Mouse (Mus musculus) ES-CJ7 (cell line): ENCODE results near the gene Uvssa.
"Not testable (repeated sequence)": the region's sequence is repeated elsewhere in the genome, so short reads cannot be mapped to it uniquely, and the experiment has no call there.

Experiments
- DNase-seq: peaks from one replicate; pipeline ENCODE4 v3.0.0; 2011; ENCODE audit warnings: low read depth, low spot score

The Uvssa gene

DNA sequence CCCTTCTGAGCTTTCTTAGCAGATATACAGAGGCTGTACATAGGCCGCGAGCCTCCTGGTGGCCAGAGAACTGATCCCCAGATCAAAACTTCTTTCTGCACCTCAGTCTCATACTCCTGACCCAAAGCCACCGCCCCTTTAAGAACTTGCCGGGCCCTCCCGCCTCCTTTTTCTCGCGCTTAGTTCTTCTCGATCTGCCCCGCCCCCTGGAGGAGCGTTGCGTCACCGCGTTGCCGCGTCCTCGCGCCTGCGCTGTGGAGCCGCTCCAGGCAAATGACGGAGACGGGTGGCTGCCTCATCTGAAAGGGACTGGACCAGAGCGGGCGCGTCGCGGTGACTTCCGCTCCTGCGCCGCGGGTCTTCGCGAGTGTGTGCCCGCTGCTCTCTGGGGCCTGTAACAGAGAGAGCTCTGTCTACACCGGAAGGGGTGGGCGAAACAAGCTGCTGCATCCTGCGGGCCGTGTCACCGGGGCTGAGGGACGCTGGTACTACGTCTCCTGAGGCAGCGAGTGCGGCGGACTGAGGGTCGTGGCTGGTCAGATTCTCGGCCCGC lies at the start of gene Uvssa:
Uvssa (plus strand) TSS at position 248 of the 553 bp plus-strand sequence.
- peak; percentile 99 for DNase-seq

- no peak for DNase-seq
These were observed 43.7 kb upstream of the Uvssa start for GRCm38 (mm10) chr5:33334381-33335272.

- peak; percentile 97 for DNase-seq
These were observed 42.9 kb upstream of the Uvssa start, which contains the start of gene Maea for GRCm38 (mm10) chr5:33335273-33335976. TSS of gene Maea (plus strand) at chr5:33335509.

- DNase-seq: peak; percentile 64
These were observed 42.4 kb upstream of the Uvssa start for GRCm38 (mm10) chr5:33335977-33336360.

DNA sequence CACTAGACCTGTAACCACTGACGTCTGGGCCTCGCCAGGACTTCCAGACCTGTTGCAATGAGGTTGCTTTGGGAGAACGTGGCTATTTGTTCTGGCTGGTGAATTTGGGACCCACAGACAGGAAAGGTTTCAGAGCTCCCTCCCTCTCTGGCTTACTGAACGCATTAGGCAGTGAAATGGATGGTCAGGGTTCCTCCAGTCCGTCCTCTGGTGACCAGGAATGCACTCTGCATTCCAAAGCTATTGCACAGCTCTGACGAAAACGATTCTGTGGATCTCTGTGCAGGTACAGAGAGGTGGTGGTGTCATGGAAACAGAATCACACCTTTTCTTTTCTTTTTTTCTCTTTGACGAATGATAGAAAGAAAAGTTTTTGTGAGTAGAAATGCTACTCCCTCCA lies 41.1 kb upstream of the Uvssa start:
- no peak for DNase-seq

- DNase-seq: no peak
These were observed 37.2 kb upstream of the Uvssa start for GRCm38 (mm10) chr5:33341165-33341564.

DNA sequence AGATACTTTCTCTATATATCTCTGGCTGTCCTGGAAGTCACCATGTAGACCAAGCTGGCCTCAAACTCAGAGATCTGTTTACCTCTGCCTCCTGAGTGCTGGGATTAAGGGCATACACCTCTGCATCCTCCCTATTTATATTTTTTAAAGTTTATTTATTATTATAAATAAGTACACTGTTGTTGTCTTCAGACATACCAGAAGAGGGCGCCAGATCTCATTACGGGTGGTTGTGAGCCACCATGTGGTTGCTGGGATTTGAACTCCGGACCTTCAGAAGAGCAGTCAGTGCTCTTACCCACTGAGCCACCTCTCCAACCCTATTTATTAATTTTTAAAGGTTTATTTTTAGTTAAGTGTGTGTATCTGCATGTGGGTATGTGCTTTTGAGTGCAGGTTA lies 36.1 kb upstream of the Uvssa start:
- not testable (repeated sequence) for DNase-seq

DNA sequence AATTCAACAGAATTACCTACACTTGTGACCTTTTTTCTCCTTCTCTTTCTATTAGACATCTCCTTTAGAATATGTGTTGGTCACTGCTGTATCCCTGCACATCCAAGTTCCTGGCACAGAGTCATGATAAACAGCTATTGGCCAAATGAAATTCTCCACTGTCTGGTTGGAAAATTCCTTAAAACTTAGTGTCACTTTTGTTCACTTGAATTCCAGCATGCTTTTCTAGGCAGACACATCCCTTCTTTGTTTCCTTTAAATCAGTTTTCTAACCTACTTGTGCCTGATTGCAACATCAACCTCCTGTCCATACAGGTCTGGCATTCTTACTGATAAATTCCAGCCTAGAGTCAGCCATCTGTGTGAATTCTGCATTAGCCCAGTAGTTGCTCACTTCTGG lies 35.5 kb upstream of the Uvssa start:
- DNase-seq: no peak

GRCm38 (mm10) chr5:33343571-33343970 lies 34.8 kb upstream of the Uvssa start:
- no peak for DNase-seq

DNA sequence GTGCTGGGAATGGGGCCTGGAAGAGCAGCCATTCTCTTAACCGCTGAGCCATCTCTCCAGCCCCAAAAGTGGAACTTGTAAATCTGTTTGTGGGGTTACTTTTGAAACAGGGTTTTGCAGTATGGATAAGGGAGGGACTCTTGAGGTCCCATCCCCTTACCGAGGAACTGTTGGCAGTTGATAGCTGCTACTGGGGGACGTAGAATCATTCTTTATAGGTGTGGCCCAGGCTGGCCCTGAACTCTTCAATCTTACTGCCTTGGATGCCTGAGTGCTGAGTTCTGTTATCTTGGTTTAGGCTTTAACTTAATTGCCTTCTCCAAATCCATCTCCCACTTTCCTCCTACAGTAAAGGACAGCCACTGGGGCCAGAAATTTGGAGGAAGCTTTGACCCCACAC lies 34.3 kb upstream of the Uvssa start:
- DNase-seq: no peak

DNA sequence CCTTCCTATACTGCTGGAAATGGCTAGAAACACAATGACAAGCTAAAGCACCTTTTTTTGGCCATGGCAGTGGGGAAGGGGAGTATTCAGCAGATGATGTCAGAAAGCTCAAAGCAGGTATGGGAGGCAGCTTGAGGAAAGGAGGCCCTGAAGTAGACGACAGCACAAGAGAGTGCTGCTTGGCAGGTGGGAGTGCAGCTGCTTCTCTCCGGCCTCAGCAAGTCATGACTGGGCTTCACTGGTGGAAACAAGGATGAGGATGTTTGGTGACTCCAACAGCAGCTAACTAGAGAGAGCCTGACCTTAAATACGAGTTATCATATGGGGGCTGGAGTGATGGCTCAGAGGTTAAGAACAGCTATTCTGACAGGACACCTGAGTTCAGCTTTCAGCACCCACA lies 30.7 kb upstream of the Uvssa start:
- peak; percentile 25 for DNase-seq

DNA sequence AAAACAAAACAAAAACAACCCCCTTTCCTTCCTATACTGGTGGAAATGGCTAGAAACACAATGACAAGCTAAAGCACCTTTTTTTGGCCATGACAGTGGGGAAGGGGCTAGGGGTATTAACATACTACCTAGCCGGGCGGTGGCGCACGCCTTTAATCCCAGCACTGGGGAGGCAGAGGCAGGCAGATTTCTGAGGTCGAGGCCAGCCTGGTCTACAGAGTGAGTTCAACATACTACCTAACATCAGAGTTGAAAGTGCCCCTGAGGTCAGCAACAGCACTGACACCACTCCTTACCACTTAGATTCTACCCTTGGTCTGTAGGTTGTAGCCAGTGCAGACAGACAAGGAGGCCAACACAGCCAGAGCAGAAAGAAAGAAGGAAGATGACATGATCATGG lies 29.1 kb upstream of the Uvssa start:
- no peak for DNase-seq

- no peak for DNase-seq
These were observed 28.6 kb upstream of the Uvssa start for GRCm38 (mm10) chr5:33349706-33350105.

- DNase-seq: no peak
These were observed 26.6 kb upstream of the Uvssa start for GRCm38 (mm10) chr5:33351556-33352272.

DNA sequence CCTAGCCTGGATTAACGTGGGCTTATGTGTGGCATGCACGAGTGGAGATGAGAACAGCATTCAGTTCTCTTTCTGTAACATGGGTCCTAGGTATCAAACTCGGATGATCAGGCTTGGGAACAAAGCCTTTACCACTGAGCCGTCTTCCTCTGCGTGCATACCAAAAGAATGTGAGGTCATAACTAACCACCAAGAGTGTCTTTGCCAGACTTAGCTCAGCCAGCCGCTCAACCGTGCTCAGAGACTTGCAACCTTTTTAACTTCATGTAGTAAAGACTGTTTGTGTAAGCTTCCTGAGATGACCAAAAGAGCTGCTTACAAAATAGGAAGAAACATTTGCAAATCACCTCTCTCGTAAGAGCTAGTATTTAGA lies 26.1 kb upstream of the Uvssa start:
- DNase-seq: no peak

- no peak for DNase-seq
These were observed 25.3 kb upstream of the Uvssa start for GRCm38 (mm10) chr5:33353011-33353410.

DNA sequence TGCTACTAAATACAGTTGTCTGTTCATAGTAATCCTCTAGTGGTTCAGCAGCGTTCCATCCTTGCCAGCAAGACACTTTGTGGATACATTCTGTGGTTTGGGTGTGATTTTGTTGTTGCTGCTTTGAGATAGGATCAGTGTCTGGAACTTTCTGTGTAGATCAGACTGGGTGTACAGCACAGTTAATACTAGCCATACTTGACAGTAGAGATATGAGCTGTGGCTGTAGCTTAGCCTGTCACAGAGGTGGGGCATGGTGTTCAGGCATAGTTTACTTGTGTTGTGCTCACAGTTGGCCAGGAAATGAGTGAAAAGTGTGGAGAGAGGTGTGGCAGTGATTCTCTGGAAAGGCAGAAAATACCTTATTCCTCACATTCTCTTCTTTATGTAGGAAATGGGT lies 20.9 kb upstream of the Uvssa start:
- DNase-seq: no peak

- DNase-seq: no peak
These were observed 19.9 kb upstream of the Uvssa start for GRCm38 (mm10) chr5:33358467-33358866.

GRCm38 (mm10) chr5:33363263-33363662 lies 15.1 kb upstream of the Uvssa start:
- DNase-seq: no peak

DNA sequence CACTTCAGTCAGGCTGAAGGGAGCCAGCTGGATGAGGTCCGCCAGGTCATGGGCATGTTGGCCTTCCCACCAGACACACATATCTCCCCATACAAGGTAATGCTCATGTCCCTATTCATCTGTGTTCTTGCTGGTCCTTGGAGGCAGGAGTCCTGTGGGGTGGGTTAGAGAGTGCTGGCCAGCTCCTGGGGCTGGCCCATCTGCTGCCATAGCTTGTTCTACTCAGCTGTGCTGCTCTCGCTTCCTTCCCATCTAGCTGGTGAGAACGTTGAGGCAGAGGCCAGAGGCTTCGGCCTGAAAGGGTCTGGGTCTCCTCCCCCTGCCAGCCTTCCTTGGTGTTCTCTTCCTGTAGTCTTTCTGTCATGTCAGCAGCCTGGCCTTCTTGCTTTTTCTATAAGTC lies 9.7 kb upstream of the Uvssa start:
- no peak for DNase-seq

GRCm38 (mm10) chr5:33371137-33371536 lies 7.2 kb upstream of the Uvssa start:
- peak; percentile 29 for DNase-seq

DNA sequence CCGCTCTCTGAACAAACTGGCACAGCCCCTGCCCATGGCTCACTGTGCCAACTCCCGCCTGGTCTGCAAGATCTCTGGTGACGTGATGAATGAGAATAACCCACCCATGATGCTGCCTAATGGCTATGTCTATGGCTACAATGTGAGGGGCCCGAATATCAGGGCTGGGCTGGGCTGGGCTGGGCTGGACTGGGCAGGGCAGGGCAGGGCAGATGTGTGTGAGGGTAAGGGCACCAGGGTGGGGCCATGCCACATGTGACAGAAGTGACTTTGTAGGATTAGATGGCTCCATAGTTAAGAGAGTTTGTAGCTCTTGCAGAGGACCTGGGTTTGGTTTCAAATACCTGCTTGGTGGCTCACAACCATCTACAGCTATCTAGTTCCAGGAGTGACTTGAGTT lies 6.7 kb upstream of the Uvssa start:
- DNase-seq: no peak
